Comparison of ENCODE assay signal across 22 mouse cellular contexts in the genomic region with DNA sequence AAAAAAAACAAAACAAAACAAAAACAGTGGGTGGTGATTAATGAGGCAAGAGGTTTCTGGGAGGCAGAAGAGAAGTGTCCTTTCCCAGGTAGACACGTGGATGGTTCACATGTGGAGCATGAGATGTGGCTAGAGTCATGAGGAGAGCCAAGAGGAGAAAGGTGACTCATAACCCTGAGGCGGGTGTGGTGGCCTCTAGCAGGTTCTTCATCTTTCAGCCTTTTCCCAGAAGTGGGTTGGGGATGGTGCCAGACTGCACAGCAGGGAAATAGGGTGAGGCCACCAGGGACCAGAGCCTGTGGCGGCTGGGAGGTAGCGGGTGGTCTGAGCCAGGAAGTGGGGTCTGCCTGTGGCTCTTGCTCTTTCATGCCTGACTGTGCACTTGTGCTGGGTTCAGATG. TPM values are rescaled to one million over a fixed set of nuclear protein-coding genes. Genes with fewer than 3 reads are reported as not detected.
DNase-seq lines count a peak whose midpoint lies in the region; ATAC-seq and TF ChIP-seq lines count a peak whose summit lies in the region.
"Had no signal": no experiment of that assay in that cellular context is flagged by ENCODE, and none has a peak within 500 bp of the region (broad histone marks: within the 10 kb centered on the region; RNA-seq: fewer than 3 reads in every experiment).

No protein-coding gene starts in this region.

- no peak for TF ChIP-seq CTCF in intestine, postnatal 0 days (IDR thresholded peaks at IDR 0.05; ENCODE audit: low read depth)

- H3K4me2 ChIP-seq in intestine, postnatal 0 days (replicated peaks; ENCODE audit: low read depth), result no peak overlapping the region
- no peak overlapping the region for H3K4me2 ChIP-seq in hindbrain, embryonic 13.5 days
- H3K4me2 ChIP-seq: heart, embryonic 15.5 days; limb, embryonic 12.5 days; midbrain, embryonic 13.5 days had no signal

- H3K27me3 ChIP-seq in intestine, postnatal 0 days (replicated peaks; ENCODE audit: control insufficient read depth, insufficient read depth, low read length), result no peaks in the 10 kb centered on the region
- H3K27me3 ChIP-seq in hindbrain, embryonic 13.5 days, result no peaks in the 10 kb centered on the region
- H3K27me3 ChIP-seq: heart, embryonic 15.5 days; limb, embryonic 12.5 days; midbrain, embryonic 13.5 days had no signal

- WGBS in intestine, postnatal 0 days, result 50% methylated on average over 4 of the region's 4 CpGs
- WGBS in hindbrain, embryonic 13.5 days, result 91% methylated on average over 4 of the region's 4 CpGs

- no peaks in the 10 kb centered on the region; the same call in 1 of the 2 replicates for H3K4me1 ChIP-seq in intestine, postnatal 0 days (replicated peaks; ENCODE audit: control insufficient read depth, insufficient read depth, low read length)
- H3K4me1 ChIP-seq in hindbrain, embryonic 13.5 days (replicated peaks), result no peaks in the 10 kb centered on the region
- H3K4me1 ChIP-seq: heart, embryonic 15.5 days; midbrain, embryonic 13.5 days had no signal

- no peak overlapping the region for H3K9ac ChIP-seq in intestine, postnatal 0 days (ENCODE audit: low read depth, low read length)
- H3K9ac ChIP-seq in hindbrain, embryonic 13.5 days, result no peak overlapping the region
- H3K9ac ChIP-seq: heart, embryonic 15.5 days; limb, embryonic 12.5 days; liver, embryonic 14.5 days; midbrain, embryonic 13.5 days had no signal

- no peak overlapping the region for H3K4me3 ChIP-seq in intestine, postnatal 0 days (ENCODE audit: low read depth, low read length)
- H3K4me3 ChIP-seq in hindbrain, embryonic 13.5 days, result no peak overlapping the region
- H3K4me3 ChIP-seq: heart, embryonic 15.5 days; hindbrain, embryonic 10.5 days; layer of hippocampus, adult 2 months; limb, embryonic 12.5 days; midbrain, embryonic 13.5 days had no signal

- ATAC-seq in intestine, postnatal 0 days, result peak; percentile 55
- no peak for ATAC-seq in hindbrain, embryonic 13.5 days (ENCODE audit: low FRiP score)
- ATAC-seq: activated CD4-positive, CD25-positive, alpha-beta regulatory T cell, adult 4 months; forebrain, embryonic 16.5 days; midbrain, embryonic 13.5 days had no signal

- peak; percentile 88 for DNase-seq in 3134 (ENCODE audit: extremely low read depth, insufficient read length, low spot score)
- peak; percentile 92 for DNase-seq in 3T3-L1 (ENCODE audit: low read depth, low spot score)
- peak; percentile 77 for DNase-seq in NIH3T3 (ENCODE audit: low read depth)
- DNase-seq in frontal cortex, postnatal 25 days (ENCODE audit: low spot score in 2 of 2), result no peak
- no peak for DNase-seq in thymus, postnatal 0 days (ENCODE audit: low spot score)
- DNase-seq: adrenal gland, postnatal 14 days; cerebellum, adult 11-12 months; cerebellum, postnatal 25 days; gastrocnemius, postnatal 10 days; heart, adult 18-20 months; kidney, postnatal 10 days; thymus, adult 2 months had no signal

- H3K27ac ChIP-seq in intestine, postnatal 0 days (ENCODE audit: low read depth, low read length), result peak overlapping the region; percentile 42; the same call in 1 of the 2 replicates
- H3K27ac ChIP-seq in hindbrain, embryonic 13.5 days, result no peak overlapping the region
- H3K27ac ChIP-seq: heart, embryonic 15.5 days; hindbrain, embryonic 10.5 days; layer of hippocampus, adult 2 months; limb, embryonic 12.5 days; liver, embryonic 14.5 days; midbrain, embryonic 13.5 days had no signal

- peaks cover 20% of the 10 kb centered on the region; the same call in 1 of the 2 replicates for H3K36me3 ChIP-seq in intestine, postnatal 0 days (ENCODE audit: control insufficient read depth, insufficient read depth)
- no peaks in the 10 kb centered on the region for H3K36me3 ChIP-seq in hindbrain, embryonic 13.5 days
- H3K36me3 ChIP-seq: hindbrain, embryonic 10.5 days; limb, embryonic 12.5 days; midbrain, embryonic 13.5 days had no signal

- H3K9me3 ChIP-seq in intestine, postnatal 0 days (ENCODE audit: control insufficient read depth), result no peaks in the 10 kb centered on the region
- no peaks in the 10 kb centered on the region for H3K9me3 ChIP-seq in hindbrain, embryonic 13.5 days
- H3K9me3 ChIP-seq: heart, embryonic 15.5 days; hindbrain, embryonic 10.5 days; midbrain, embryonic 13.5 days had no signal

RNA-seq across cellular contexts. Expression of a gene that starts 21.6 kb away (rescaled TPM):
- polyA plus RNA-seq in intestine, postnatal 0 days (2015; fragmentation: Nextera tagmentation; extraction: Ambion mirVana), result 1.1 and 1.5 TPM in 2 replicates
- 0.72 and 0.83 TPM in 2 replicates for polyA plus RNA-seq in hindbrain, embryonic 13.5 days (2015; fragmentation: Nextera tagmentation; extraction: Ambion mirVana)
- polyA plus RNA-seq in thymus, postnatal 0 days (2015; fragmentation: Nextera tagmentation; extraction: Ambion mirVana), result 1.5 and 1.7 TPM in 2 replicates

RNA-seq across cellular contexts. Expression of a gene that starts 37.0 kb away (rescaled TPM):
- 21.2 and 26.1 TPM in 2 replicates for polyA plus RNA-seq in intestine, postnatal 0 days (2015; fragmentation: Nextera tagmentation; extraction: Ambion mirVana)
- polyA plus RNA-seq in hindbrain, embryonic 13.5 days (2015; fragmentation: Nextera tagmentation; extraction: Ambion mirVana), result 1.7 and 2.1 TPM in 2 replicates
- 2.2 and 2.7 TPM in 2 replicates for polyA plus RNA-seq in thymus, postnatal 0 days (2015; fragmentation: Nextera tagmentation; extraction: Ambion mirVana)

RNA-seq across cellular contexts. Expression of a gene that starts 44.4 kb away (rescaled TPM):
- polyA plus RNA-seq in intestine, postnatal 0 days (2015; fragmentation: Nextera tagmentation; extraction: Ambion mirVana), result 139 and 148 TPM in 2 replicates
- 0.29 TPM in 1 of 2 replicates, not detected in the other for polyA plus RNA-seq in hindbrain, embryonic 13.5 days (2015; fragmentation: Nextera tagmentation; extraction: Ambion mirVana)
- 0.59 and 0.81 TPM in 2 replicates for polyA plus RNA-seq in thymus, postnatal 0 days (2015; fragmentation: Nextera tagmentation; extraction: Ambion mirVana)
- polyA plus RNA-seq: activated CD4-positive, CD25-positive, alpha-beta regulatory T cell, adult 4 months had no signal

RNA-seq across cellular contexts. Expression of a gene that starts 51.5 kb away (rescaled TPM):
- 18.4 and 20.6 TPM in 2 replicates for polyA plus RNA-seq in intestine, postnatal 0 days (2015; fragmentation: Nextera tagmentation; extraction: Ambion mirVana)
- 65.0 and 68.5 TPM in 2 replicates for polyA plus RNA-seq in hindbrain, embryonic 13.5 days (2015; fragmentation: Nextera tagmentation; extraction: Ambion mirVana)
- 30.7 and 33.1 TPM in 2 replicates for polyA plus RNA-seq in thymus, postnatal 0 days (2015; fragmentation: Nextera tagmentation; extraction: Ambion mirVana)

Comparison
In these comparisons a context has a peak if more than half of its experiments do, and no peak if none do; other contexts are left out.
1. DNase-seq: peak in 3134 (single experiment), 3T3-L1 (single experiment) and NIH3T3 (single experiment); none in frontal cortex, postnatal 25 days (0 of 2) and thymus, postnatal 0 days (single experiment).
2. RNA of a gene that starts 44.4 kb away (polyA plus RNA-seq): 139 to 148 TPM in intestine, postnatal 0 days; 0.59 to 0.81 TPM in thymus, postnatal 0 days and 0.29 TPM in hindbrain, embryonic 13.5 days; every median in the first group is over 10 times any median in the second.